Mouse (Mus musculus): ENCODE results near the gene Cog5. TPM values are rescaled to one million over a fixed set of nuclear protein-coding genes. Genes with fewer than 3 reads are reported as not detected.
A peak's percentile ranks its signal among the peaks of the same experiment; 100 is the strongest.
"Not testable (repeated sequence)": the region's sequence is repeated elsewhere in the genome, so short reads cannot be mapped to it uniquely, and the experiment has no call there.

The Cog5 gene
- total RNA-seq (2021), result 10 to 100 TPM; 64.4 to 64.6 TPM
- long read RNA-seq, partial matches to known transcripts, result 6 of 20 reads
- long read RNA-seq, other reads (novel, unspliced or antisense), result 11 of 20 reads

DNA sequence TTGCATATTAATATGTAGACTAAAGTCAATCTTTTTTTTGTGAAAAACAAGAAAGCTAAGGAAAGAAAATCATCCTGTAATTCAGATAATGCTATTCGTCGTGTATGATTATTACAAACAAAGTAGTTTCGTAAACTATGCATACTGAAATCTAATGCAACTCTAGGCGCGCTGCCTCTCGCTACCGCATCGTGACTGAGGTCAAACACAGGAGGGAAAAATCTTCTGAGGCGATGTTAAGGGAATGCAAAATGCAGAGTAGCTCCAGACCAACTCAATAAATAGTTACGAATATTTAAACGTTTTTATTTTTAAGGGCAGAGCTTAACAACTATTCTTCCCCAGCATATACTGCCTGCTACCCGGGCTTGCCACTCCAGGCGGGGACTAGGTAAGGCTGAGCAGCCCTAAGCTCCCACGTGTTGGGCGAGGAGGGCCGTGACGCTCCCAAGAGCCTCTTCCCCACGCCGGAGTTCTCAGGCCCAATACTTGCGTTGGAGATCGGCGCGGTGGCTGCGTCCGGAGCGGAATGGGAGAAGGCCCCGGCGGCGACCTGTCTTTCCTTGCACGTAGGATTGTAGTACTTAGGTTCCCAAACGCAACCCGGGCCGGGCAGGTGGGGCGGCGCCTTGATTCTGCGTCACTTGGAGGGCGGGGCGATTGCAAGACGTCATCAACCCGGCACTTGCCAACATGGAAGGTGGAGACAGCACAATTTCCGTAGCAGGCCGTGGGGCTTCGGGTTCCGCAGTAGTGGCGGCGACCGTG is at the start of gene Cog5, which contains the start of gene Dus4l:
Gene Cog5 (plus strand): TSS at position 673 of the 768 bp plus-strand sequence.
Gene Dus4l (minus strand): TSS at position 630 of the 768 bp plus-strand sequence.
- peak; percentile 99 to 100 for DNase-seq (ENCODE audit: low spot score in 2 of 2)

DNA sequence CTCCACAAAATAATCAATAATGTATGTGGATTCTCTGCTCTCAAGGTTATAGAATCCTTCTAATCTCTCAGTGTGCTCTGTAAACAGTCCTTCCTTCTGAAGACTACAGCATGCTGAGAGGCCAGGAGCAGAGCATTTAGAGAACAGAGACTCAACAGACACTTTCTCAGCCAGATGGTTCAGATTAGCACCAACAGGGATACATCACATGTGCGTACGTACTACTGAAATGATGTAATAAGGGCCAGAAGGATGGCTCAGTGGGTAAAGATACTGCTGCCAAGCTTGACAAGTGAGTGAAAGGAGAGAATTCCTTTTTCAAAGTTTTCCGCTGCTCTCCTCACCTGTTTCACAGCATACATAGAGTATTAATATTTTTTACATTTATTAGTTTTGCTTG is 49.8 kb upstream of the Cog5 start:
- DNase-seq (ENCODE audit: low spot score in 2 of 2), result no peak

DNA sequence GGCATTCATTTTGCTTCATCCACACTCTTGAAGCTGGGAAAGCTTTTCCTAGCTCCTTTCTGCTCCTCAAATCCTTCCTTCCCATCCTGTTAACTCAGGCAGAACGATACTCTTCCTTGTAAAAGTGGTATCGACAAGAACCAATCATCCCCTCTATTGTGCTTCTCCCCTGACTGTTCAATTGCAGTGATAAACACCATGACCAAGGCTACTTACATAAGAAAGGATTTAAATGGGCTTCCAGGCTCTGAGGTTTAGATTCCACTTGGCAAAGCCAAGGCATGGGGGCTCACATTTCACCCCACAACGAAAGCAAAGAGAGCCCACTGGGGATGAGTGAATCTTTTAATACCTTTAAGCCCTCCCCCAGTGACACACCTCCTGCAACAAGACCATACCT is 46.5 kb upstream of the Cog5 start:
- DNase-seq (ENCODE audit: low spot score in 2 of 2), result no peak

DNA sequence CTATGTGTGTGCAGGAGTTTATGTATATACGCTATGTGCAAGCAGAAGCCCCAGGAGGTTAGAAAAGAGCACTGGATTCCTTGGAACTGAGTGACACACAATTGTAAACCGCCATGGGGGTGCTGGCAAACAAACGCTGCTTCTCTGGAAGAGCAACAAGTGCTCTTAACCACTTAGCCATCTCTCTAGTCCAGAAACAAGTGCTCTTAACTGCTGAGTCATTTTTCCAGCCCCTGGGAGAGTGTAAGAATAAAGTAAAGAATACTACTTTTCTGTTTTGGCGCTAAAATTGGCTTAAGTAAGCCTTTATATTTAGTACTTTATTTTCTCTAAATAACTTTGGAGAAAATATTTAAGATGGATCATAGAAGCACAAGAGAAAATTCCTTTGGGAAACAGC is 41.3 kb upstream of the Cog5 start:
- DNase-seq (ENCODE audit: low spot score in 2 of 2), result no peak

DNA sequence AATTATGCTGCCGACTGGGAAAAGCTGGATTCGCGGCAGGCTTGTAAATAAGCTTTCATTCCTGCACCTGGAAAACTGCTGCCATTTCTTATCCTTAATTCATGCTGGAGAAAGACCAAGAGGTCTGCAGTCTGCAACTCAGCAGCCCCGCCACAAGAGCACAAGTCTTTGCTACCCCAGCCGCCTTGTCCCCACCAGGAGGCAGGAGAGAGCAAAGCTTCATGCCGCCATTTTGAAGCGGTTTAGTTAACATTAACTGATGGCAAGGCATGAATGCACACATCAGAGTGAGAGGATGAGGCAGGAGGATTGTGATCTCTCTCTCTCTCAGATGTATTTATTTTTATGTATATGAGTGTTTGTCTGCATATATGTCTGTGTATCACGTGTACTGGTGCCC is 34.6 kb upstream of the Cog5 start:
- DNase-seq (ENCODE audit: low spot score in 2 of 2), result no peak

DNA sequence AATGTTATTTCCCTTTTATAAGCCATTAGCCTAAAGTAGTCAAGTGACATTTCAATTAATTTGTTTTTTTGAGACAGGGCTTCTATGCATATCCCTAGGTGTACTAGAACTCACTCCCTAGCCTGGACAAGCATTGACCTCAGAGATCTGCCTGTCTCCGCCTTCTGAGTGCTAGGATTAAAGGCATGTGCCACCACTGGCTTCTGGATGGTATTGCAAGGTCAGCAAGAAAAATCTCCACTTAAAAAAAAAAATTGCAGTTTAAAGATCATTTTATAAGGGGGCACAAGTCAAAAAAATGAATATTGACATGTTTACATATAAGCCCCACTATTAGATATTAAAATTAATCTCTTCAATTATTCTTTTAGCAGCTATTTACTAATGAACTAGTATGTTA is 29.7 kb upstream of the Cog5 start:
- DNase-seq (ENCODE audit: low spot score in 2 of 2), result no peak

DNA sequence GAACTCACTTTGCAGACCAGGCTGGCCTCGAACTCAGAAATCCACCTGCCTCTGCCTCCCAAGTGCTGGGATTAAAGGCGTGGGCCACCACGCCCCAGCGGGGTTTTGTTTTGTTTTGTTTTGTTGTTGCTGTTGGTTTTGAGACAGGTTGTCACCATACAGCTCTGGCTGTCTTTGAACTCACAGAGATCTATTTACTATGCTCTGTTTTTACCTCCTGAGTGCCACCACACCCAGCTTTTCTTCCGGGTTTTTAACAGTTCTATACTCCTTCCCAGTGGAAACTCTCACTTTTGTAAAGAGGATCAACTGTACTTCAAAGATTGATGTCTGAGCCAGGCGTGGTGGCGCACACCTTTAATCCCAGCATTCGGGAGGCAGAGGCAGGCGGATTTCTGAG is 26.3 kb upstream of the Cog5 start:
- not testable (repeated sequence) for DNase-seq (ENCODE audit: low spot score in 2 of 2)

DNA sequence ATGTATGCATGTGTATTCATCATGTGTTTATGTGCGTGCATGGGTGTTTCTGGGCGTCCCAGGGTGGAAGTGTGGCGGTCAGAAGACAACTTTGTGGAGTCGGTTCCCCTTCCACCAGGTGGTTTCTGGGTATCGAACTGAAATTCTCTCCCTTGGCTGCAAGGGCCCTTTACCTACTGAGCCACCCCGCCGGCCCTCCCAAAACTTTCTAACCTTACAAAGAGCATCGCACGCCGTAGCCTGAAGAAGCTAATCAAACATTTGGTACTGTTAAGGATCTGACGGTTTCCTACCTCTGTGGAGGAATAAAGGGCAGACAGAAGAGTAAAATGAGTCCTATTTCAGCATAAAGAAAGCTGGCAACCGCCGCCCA is 20.7 kb upstream of the Cog5 start:
- peak in 1 of 2 experiments; percentile 24 for DNase-seq (ENCODE audit: low spot score in 2 of 2)

DNA sequence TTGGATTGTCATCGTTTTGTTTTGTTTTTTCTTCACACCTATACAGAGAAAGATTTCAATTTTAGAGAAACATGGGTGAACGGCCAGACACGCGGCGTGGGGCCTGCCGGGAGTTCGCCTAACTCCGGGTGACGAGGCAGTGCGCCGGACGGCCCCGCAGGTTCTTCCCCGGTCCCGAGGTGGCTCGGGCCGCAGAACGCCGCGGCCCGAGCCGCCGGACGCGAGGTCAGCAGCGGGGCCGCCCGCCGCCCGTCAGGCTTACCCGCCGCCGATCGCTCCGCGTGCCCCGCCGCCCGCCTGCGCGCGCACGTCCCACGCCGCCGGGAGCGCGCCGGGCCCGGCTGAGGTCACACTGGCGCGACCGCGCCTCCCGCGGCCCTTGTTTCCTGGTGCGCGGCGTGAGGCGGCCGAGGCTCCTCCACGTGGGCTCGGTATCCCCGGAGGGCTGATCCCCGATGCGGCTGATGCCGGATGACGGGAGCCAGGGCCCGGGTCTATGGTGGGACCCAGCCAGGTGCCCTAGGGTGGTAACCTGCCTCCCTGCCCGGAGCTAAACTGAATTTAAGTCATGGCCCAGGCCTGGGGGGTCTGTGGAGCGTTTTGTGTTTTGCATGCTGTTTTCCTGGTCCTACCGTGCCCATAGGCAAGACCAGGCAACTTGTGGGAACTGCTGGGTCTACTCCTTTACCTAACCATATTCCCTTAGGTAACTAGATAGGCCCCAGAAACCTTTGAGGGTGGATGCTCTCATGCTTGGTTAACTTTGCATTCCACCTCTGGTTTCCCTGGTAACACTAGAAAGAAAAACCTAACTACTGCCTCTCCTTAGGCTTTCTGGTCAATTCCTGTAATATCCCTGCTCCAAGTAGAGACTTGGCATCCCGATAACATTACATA is 20.1 kb upstream of the Cog5 start, which contains the start of gene Bcap29:
Gene Bcap29 (minus strand): TSS at position 316 of the 897 bp plus-strand sequence.
- DNase-seq (ENCODE audit: low spot score in 2 of 2), result peak; percentile 60 to 71

DNA sequence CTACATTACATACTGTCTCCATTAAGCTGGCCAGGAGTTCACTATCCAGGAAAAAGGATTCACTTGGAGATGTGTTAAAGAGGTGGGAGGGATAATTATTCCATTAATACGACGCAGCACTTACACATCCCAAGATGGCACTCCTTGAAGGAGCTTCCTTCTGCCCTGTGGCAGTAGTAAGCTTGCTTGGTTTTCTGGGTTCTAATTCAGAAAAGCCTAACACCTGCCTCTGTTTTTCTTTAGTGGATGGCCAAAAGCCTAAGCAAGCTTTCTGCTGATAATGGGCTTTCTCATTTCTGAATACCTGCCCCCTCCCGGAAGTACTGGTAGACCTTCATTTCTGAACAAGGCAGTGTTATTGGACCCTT is 19.4 kb upstream of the Cog5 start:
- no peak for DNase-seq (ENCODE audit: low spot score in 2 of 2)

DNA sequence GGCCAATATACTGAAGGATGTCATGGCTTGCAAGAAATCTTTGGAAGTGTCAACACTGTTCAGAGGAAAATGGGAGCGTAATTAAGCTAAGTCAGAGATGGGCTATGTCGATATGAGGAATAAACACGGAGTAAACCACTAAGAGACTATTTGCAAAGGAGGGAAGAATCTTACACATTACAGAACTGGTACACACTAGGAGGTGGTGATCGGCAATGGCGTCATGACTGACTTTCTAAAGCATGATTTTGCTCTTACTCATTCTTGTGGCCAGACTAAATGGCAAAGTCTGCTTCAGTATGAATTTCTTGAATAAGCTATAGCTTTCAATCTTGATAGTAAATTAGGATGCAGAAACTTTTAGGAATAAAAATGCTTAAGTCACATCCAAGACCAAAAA is 1.1 kb upstream of the Cog5 start:
- no peak for DNase-seq (ENCODE audit: low spot score in 2 of 2)

DNA sequence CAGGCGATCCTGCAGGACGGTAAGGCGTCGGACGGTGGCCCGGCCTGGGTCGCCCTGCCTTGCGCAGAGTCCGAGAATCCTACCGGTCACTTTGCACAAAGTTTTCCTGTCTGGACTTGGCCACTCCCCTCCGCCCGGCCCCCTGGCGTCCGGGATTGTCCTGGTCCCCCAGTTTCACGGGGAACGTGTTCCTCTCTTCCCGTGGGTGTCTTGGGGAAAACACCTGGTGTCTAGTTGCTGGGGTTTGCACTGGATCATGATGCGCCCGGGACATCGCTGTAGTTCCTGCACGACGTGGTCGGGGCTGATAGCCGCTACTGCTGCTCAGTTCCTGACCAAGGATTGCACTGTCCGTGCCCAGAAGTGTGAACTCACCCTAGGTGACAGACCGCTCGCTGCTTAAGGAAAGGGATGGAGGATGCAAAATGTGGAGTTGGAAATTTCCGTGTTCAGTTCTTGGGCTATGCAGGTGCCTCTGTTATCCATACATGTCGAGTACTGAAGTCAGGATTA is 352 bp downstream of the Cog5 start:
- DNase-seq (ENCODE audit: low spot score in 2 of 2), result no peak

DNA sequence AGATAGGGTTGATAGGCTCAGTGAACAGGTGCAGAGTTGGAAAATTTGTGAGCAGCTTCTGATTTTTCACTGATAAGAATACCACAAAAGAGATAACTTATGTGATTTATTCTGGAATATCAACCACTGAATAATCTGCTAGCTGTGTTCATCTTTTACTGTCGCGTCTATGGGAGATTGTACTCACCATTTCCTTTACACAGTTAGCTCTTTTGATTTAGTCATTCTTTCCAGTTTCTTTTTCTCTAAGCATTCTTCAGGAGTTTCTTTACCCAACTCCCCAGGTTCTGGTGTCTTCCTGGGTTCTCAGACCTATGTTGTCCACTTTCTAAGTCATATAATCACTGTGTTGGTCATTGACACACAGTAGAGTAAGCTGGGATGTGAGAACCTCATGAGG is 2.2 kb downstream of the Cog5 start:
- no peak for DNase-seq (ENCODE audit: low spot score in 2 of 2)

DNA sequence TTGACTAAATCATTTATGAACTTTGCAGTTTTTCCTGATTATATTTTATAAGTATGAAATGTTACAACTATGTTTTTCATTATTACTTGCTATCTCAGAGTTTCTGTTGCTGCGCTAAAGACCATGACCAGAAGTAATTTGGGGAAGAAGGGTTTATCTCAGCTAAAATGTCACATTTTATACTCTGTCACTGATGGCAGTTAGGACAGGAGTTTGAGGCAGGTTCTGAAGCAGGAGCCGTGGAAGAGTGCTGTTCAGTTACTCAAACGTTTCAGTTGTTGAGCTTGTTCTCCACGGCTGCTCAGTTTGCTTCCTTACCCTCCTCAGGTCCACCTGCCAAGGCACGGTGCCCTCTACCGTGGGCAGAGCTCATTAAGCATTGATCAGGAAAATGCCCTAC is 11.3 kb downstream of the Cog5 start:
- DNase-seq (ENCODE audit: low spot score in 2 of 2), result no peak

DNA sequence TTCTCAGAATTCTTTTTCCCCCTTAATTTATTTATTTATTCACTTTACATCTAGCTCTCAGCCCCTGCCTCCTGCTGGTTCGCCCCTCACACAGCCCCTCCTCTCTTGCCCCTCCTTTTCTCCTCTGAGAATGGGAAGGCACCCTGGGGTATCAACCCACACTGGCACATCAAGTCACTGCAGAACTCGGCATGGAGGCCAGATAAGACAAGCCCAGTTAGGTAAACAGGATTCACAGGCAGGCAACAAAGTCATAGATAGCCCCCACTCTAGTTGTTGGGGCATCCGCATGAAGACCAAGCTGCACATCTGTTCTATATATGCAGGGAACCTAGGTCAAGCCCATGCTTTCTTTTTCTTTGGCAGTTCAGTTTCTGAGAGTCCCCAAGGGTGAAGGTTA is 12.5 kb downstream of the Cog5 start:
- DNase-seq (ENCODE audit: low spot score in 2 of 2), result no peak

DNA sequence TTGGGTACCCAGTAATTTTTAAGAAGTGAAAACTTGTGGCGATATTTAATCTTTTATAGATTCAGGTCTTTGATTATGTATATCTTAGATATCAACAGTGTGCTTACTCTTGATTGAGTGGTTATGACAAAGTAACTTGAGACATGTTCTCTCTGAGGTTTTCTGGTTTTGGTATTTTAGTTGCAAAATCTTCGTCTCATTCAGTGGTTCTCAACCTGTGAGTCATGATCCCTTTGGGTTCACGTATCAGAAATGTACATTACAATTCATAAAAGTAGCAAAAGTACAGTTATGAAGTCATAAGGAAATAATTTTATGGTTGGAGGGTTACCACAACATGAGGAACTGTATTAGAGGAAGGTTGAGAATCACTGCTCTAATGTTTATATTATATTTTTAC is 32.0 kb downstream of the Cog5 start:
- DNase-seq (ENCODE audit: low spot score in 2 of 2), result no peak

DNA sequence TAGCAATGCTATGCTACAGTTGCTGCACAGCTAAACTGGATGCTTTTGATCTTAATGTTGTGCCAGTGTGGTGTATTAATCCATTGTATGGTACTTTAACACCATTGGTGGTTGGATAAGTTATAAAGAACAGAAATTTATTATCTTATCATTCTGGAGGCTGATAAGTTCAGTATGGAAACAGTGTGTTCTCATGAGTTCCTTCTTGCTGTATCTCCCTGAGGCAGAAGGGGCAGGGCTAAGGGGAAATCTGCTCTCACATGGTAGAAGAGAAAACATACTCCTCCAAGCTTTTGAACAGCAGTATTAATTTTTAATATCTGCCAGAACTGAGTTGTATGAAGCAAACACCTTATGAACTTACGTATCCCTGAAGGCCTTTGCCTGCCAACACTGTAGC is 38.6 kb downstream of the Cog5 start:
- no peak for DNase-seq (ENCODE audit: low spot score in 2 of 2)

DNA sequence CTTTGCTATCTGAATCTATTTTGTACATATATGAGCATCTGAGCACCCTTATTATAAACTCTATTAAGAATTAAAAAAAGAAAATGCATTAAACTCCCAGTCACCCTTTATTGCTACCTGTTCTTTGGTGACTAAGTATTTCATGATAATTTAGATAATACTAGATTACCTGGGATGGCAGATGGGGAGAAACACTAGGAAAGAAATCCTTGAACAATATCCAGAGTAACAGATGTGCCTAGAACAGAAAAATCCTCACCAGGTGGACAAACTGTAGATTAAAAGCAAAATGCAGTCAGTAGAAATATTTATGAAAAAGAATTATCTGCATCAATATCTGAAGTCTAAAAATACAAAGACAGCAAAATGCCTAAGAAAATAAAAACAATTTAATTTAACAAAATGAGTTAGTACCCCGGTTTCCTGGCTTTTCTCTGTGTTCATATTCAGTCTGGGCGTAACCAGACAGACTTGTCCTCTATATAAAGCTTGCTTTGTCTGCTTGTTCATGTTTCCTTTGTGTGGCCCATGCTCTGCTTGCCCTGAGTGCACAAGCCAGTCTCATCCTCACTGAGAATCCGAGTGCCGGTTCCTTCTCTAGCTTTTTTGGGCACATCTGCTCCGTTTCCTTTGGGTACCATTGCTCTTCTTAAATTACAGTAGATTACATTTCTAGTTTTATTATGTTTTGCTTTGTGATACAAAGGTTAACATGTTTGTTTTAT is 46.1 kb downstream of the Cog5 start:
- no peak for DNase-seq (ENCODE audit: low spot score in 2 of 2)

DNA sequence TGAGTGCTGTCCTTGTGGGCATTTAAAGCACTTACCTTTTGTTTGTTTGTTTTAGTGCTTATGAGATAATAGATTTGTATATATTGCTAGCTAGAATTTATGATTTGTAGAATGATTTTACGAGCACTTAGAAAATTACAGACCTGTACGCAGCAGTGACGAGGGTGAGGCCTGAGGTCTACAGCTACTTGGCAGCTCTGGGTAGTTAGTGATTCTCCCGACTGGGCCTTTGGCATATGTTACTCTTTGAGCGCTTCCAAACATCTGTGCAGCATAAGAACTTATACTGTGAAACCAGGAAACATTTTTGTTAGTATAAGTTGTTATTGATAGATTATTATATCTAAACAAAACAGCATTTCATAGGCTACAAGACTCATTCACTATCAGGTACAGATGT is 46.7 kb downstream of the Cog5 start:
- DNase-seq (ENCODE audit: low spot score in 2 of 2), result no peak

DNA sequence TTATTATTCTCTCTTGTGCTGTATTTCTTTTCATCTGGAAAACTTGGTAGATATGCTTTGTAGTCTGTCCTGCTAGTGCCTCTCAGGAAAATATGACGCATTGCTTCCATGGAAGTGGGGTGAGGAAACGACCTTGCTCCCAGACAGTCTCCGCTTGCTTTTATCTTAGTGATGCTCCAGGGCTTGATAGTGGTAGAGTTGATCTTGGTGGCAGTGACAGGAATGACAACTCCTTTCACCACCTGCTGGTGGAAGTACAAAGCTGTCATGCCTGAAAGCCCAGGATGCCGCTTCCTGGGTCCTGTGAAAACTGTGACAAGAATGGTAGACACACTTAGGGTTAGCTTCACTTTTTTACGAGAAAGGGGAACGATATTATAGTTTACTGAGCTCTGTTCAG is 49.2 kb downstream of the Cog5 start:
- DNase-seq (ENCODE audit: low spot score in 2 of 2), result no peak

DNA sequence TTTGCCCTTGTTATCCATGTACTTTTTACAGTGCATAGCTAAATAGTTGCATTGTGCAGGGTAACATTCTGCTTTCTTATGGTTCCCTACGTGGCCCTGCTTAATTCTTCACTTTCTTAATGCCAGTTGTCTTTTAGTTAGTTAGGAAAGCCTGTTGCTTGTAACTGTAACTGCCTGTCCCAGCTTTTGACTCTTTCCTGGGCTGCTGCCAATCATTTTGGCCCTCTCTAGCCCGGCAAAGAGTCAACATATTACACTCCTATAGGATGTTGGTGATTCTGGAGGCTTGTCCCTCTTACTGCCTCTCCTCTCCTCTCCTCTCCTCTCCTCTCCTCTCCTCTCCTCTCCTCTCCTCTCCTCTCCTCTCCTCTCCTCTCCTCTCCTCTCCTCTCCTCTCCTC is 51.5 kb downstream of the Cog5 start:
- DNase-seq (ENCODE audit: low spot score in 2 of 2), result no peak
